Mouse (Mus musculus): Measurements from ENCODE around the gene Antxr1. TPM values are rescaled to one million over a fixed set of nuclear protein-coding genes. Genes with fewer than 3 reads are reported as not detected.

Gene Antxr1
- polyA plus RNA-seq, 1 experiment from 2014 or later, result 3.1 TPM

DNA sequence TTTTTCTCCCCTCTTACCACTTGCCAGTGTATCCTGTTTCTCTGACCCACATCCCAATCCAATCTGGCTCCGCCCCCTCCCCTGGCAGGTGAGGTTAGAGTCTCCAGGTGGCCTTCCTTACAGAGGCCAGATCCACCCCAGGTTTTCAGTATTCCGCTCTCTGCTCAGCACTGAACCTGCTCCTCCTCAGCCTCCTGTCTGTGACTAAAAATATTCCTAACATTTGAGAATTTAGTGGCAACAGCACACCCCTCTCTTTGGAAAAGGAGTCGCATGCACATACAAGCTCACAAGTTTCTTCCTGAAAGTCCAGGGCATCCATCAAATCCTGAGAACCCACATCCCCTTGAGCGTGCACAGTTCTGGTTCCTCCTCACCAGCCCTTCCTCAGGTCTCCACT, 109.3 kb downstream of the Antxr1 start:
- H3K9me3 ChIP-seq (ENCODE audit: control insufficient read depth, low read length), result no peaks in the 10 kb centered on the region
- 77% methylated on average over 4 of the region's 4 CpGs for WGBS

DNA sequence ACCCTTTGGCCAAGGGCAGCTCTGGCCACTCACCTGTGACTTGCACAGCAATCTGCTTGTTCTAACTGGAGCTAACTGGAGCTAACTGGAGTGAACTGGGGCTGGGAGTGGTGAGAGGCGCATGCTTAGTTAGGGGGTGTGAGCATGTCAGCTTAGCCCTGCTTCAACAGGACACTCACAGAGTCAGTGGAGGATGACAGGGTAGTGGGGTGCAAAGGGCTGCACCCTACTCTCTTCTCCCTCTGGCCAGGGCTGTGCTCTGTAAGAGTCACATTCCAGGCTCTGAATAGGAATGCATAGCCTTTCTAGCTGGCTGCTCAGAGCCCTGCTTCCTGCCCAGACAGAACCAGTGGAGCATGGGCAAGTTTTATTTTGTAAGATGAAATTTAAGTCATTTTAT, 110.3 kb downstream of the Antxr1 start:
- Histone ChIP-seq H3K9ac (ENCODE audit: low read depth, low read length) (no peak overlapping the region), H3K27me3 (replicated peaks; ENCODE audit: control insufficient read depth, insufficient read depth, low read length) (no peaks in the 10 kb centered on the region), H3K4me1 (replicated peaks; ENCODE audit: control insufficient read depth, insufficient read depth, low read length) (no peaks in the 10 kb centered on the region), H3K9me3 (ENCODE audit: control insufficient read depth, low read length) (no peaks in the 10 kb centered on the region), H3K4me3 (ENCODE audit: low read depth, low read length) (no peak overlapping the region), H3K4me2 (no peak overlapping the region), H3K27ac (ENCODE audit: low read depth, low read length) (no peak overlapping the region), H3K36me3 (ENCODE audit: control insufficient read depth, insufficient read depth, low read length) (no peaks in the 10 kb centered on the region)
- 96% methylated on average over 1 of the region's 1 CpGs for whole genome bisulfite sequencing
- DNase-seq (ENCODE audit: low spot score) (no peak), ATAC-seq (replicated peaks; ENCODE audit: low FRiP score) (no peak)

More for the DNA sequence above, 109.3 kb downstream of the Antxr1 start:
- ATAC-seq (replicated peaks; ENCODE audit: low FRiP score) (no peak), DNase-seq (ENCODE audit: low spot score) (no peak)
- Histone ChIP-seq H3K27me3 (replicated peaks; ENCODE audit: control insufficient read depth, insufficient read depth, low read length) (no peaks in the 10 kb centered on the region), H3K4me3 (ENCODE audit: low read depth, low read length) (no peak overlapping the region), H3K4me2 (no peak overlapping the region), H3K27ac (ENCODE audit: low read depth, low read length) (no peak overlapping the region), H3K4me1 (replicated peaks; ENCODE audit: control insufficient read depth, insufficient read depth, low read length) (no peaks in the 10 kb centered on the region), H3K9ac (ENCODE audit: low read depth, low read length) (no peak overlapping the region), H3K36me3 (ENCODE audit: control insufficient read depth, insufficient read depth, low read length) (no peaks in the 10 kb centered on the region)

DNA sequence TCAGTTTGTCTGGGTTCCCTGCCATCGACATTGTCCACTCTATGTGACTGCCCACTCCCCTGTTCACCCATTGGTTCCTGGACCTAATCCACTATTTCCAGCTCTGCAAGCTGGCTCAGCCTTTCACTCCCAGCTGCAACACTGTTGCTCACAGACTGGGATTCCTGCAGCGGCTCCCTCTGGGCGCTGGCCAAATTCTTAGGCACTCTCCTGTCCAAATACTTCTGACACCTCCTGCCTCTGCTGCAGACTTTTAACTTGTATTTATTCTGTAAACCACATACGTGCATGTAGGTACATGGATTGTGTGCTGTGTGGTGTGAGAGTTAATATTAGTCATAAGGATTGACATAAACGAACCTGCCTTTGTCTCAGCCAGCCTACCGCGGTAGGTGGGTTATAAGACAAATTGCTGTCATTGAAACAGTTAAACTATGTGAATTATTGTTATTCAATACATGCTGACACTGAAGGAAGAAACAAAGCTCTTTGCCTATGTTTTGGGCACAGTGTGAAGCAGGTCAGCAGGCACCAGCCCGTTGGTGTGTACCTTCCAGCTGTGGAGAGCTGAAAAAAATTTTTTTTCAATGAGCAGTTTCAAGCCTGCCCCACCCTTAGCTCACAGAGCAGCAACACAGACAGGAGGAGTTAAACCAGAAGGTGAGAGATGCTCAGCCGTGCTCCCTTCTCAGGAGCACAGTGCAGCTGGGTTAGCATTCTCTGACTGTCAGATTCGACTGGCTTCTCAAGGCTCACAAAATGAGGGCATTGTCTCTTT, 112.6 kb downstream of the Antxr1 start:
- Histone ChIP-seq H3K27me3 (replicated peaks; ENCODE audit: control insufficient read depth, insufficient read depth, low read length) (no peaks in the 10 kb centered on the region), H3K9me3 (ENCODE audit: control insufficient read depth, low read length) (no peaks in the 10 kb centered on the region), H3K9ac (ENCODE audit: low read depth, low read length) (no peak overlapping the region), H3K4me1 (replicated peaks; ENCODE audit: control insufficient read depth, insufficient read depth, low read length) (no peaks in the 10 kb centered on the region), H3K27ac (ENCODE audit: low read depth, low read length) (no peak overlapping the region), H3K36me3 (ENCODE audit: control insufficient read depth, insufficient read depth, low read length) (no peaks in the 10 kb centered on the region), H3K4me2 (no peak overlapping the region), H3K4me3 (ENCODE audit: low read depth, low read length) (no peak overlapping the region)
- DNase-seq (ENCODE audit: low spot score), result no peak
- no peak for ATAC-seq (replicated peaks; ENCODE audit: low FRiP score)
- 75% methylated on average over 10 of the region's 10 CpGs for WGBS

DNA sequence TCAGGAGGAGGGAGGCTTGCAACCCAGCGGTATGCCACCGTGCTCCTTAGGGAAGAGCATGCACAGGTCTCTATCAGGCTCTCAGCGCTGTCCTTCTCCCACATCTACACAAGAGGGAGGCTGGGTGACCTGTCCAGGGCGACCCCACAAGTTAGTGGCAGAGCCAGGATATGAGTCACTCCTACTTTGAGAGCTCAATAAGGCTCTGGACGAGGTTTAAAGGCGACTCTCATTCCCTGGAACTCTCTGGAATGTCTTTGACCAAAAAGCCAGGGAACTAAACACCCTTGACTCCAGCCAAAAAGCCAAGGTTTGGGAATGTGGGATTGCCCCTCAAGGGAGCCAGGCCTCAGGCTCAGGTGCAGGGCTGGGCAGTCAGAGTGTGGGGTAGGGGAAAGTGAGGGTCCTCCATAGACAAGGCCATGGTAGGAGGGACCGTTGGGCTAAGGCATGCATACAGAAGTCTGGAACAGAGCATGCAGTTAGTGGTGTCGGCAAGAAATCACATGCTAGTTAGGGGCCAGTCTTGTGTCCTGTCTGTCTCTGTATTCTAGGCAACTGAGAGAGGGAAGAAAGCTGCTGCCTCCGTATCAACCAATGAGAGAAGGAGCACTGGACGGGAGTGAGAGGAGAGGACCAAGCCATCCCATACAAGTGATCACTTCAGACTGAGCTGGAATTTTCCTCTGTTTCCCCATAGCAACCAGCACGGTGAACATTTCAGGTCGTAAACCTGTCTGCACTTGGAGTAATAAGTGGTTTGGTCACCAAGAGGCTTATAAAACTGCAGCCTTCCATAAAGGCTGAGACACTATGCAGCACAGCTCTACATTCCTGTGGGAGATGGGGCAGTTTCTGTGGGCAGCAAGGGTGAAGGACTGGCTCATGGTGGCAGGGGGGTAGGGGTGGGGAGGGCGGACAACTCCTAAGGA, 116.3 kb downstream of the Antxr1 start:
- Histone ChIP-seq H3K9ac (ENCODE audit: low read depth, low read length) (no peak overlapping the region), H3K27me3 (replicated peaks; ENCODE audit: control insufficient read depth, insufficient read depth, low read length) (no peaks in the 10 kb centered on the region), H3K4me2 (no peak overlapping the region), H3K36me3 (ENCODE audit: control insufficient read depth, insufficient read depth, low read length) (no peaks in the 10 kb centered on the region), H3K9me3 (ENCODE audit: control insufficient read depth, low read length) (no peaks in the 10 kb centered on the region), H3K4me1 (replicated peaks; ENCODE audit: control insufficient read depth, insufficient read depth, low read length) (no peaks in the 10 kb centered on the region; the same call in 1 of the 2 replicates), H3K27ac (ENCODE audit: low read depth, low read length) (no peak overlapping the region), H3K4me3 (ENCODE audit: low read depth, low read length) (no peak overlapping the region)
- WGBS, result 68% methylated on average over 13 of the region's 13 CpGs
- ATAC-seq (replicated peaks; ENCODE audit: low FRiP score) (no peak), DNase-seq (ENCODE audit: low spot score) (no peak)

DNA sequence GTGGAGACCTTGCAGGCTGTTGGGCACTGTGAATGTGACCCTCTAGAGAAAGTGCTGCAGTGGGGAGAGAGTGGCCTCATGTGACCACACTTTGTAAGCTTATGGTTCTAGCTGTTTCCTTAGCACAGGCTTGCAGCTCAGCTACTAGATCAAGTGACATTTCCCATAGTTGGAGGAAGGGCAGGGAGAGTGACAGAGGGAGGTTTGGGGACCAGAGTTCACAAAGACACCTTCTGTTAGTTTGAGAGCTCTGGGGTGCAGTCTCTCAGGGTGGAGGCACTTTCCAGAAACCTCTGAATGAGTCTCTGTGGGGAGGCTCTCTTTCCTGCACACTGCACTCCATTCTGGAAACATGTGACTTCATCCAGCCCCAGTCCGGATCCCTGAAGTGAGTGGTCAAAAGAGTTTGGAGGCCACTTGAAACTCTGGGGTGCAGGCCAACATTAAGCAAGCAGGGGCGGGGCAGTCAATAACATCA, 119.5 kb downstream of the Antxr1 start:
- no peak overlapping the region for H3K9ac ChIP-seq (ENCODE audit: low read depth, low read length)
- ATAC-seq (replicated peaks; ENCODE audit: low FRiP score), result no peak
- H3K4me1 ChIP-seq (replicated peaks; ENCODE audit: control insufficient read depth, insufficient read depth, low read length), result no peaks in the 10 kb centered on the region; the same call in 1 of the 2 replicates

DNA sequence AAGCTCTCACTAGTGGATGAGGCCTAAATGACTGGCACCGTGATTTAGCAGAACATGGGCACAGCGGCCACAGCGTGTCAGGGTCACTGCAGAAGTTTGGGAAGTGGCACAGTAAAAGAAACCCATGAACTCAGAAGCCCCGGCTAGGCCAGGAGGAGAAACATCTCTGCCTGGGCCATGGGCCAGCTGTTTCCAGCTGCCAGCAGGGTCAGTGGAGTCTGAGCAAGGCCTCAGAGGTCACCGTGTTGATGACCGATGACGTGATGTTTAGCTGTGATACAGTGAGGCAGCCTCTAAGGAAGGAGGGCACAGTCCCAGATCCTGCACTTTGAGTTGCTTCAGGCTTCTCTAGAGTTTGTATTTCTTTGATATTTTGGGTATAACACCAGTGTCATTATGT, 122.4 kb downstream of the Antxr1 start:
- 83% methylated on average over 7 of the region's 7 CpGs for WGBS
- Histone ChIP-seq H3K4me1 (replicated peaks; ENCODE audit: control insufficient read depth, insufficient read depth, low read length) (no peaks in the 10 kb centered on the region; the same call in 1 of the 2 replicates), H3K27me3 (replicated peaks; ENCODE audit: control insufficient read depth, insufficient read depth, low read length) (no peaks in the 10 kb centered on the region), H3K9me3 (ENCODE audit: control insufficient read depth, low read length) (no peaks in the 10 kb centered on the region), H3K4me2 (no peak overlapping the region), H3K36me3 (ENCODE audit: control insufficient read depth, insufficient read depth, low read length) (no peaks in the 10 kb centered on the region), H3K4me3 (ENCODE audit: low read depth, low read length) (no peak overlapping the region), H3K9ac (ENCODE audit: low read depth, low read length) (no peak overlapping the region), H3K27ac (ENCODE audit: low read depth, low read length) (no peak overlapping the region)
- no peak for ATAC-seq (replicated peaks; ENCODE audit: low FRiP score)
- no peak for DNase-seq (ENCODE audit: low spot score)

More for the DNA sequence above, 119.5 kb downstream of the Antxr1 start:
- 67% methylated on average over 2 of the region's 2 CpGs for WGBS
- Histone ChIP-seq H3K4me3 (ENCODE audit: low read depth, low read length) (no peak overlapping the region), H3K27me3 (replicated peaks; ENCODE audit: control insufficient read depth, insufficient read depth, low read length) (no peaks in the 10 kb centered on the region), H3K9me3 (ENCODE audit: control insufficient read depth, low read length) (no peaks in the 10 kb centered on the region), H3K4me2 (no peak overlapping the region), H3K27ac (ENCODE audit: low read depth, low read length) (no peak overlapping the region), H3K36me3 (ENCODE audit: control insufficient read depth, insufficient read depth, low read length) (no peaks in the 10 kb centered on the region)
- DNase-seq (ENCODE audit: low spot score), result no peak

DNA sequence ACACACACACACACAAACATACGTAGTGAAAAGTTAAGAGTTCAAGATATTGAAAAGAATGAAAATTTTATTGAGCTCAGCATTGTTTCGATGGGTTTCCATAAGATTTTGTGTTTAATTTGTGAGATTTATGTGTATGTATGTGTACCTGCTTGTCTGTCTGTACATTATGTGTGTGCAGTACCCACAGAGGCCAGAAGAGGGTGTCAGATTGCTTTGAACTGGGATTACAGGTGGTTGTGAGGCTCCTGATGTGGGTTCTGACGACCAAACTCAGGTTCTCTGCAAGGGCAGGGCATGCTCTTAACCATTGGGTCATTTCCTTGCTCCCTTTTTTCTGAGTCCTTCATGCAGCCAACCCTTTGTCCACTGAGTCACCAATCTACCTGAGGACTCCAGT, 124.1 kb downstream of the Antxr1 start:
- ATAC-seq (replicated peaks; ENCODE audit: low FRiP score) (no peak), DNase-seq (ENCODE audit: low spot score) (no peak)
- 73% methylated on average over 3 of the region's 3 CpGs for whole genome bisulfite sequencing

DNA sequence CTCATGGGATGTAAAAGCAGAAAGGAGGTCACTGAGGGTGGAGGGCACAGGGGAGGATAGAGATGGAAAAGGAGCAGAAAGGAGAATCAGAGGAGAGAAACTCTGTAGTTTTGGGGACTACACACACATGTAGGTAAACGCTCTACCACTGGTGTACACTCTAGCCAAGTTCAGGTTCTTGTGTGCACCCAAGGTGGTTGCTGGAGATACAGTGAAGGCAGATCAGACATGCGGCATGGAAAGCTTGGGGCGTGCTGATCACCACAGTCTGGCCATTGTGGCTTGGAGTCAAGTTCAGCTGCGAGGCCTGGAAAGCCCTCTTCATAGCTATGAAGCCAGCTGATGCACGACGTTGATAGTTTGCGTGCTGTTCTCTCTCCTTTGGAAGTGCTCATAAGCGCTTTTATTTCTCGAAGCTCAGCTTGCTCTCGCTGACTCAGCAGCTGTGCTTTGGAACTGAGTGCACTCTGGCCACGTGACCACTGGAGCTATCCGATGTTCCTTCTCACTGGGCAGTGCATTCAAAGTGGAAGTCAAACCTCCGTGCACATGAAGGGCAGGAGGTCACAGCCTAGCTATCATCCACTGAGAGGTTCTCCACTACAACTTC, 128.1 kb downstream of the Antxr1 start:
- H3K27me3 ChIP-seq (replicated peaks; ENCODE audit: control insufficient read depth, insufficient read depth, low read length), result no peaks in the 10 kb centered on the region
- ATAC-seq (replicated peaks; ENCODE audit: low FRiP score) (no peak), DNase-seq (ENCODE audit: low spot score) (no peak)
- no peaks in the 10 kb centered on the region for H3K36me3 ChIP-seq (ENCODE audit: control insufficient read depth, insufficient read depth, low read length)
- H3K9me3 ChIP-seq (ENCODE audit: control insufficient read depth, low read length), result no peaks in the 10 kb centered on the region
- no peak overlapping the region for H3K27ac ChIP-seq (ENCODE audit: low read depth, low read length)
- 67% methylated on average over 13 of the region's 13 CpGs for WGBS
- no peak overlapping the region for H3K4me3 ChIP-seq (ENCODE audit: low read depth, low read length)
- H3K4me1 ChIP-seq (replicated peaks; ENCODE audit: control insufficient read depth, insufficient read depth, low read length), result no peaks in the 10 kb centered on the region; the same call in 1 of the 2 replicates
- no peak overlapping the region for H3K4me2 ChIP-seq
- no peak overlapping the region for H3K9ac ChIP-seq (ENCODE audit: low read depth, low read length)

More for the DNA sequence above, 124.1 kb downstream of the Antxr1 start:
- H3K9me3 ChIP-seq (ENCODE audit: control insufficient read depth, low read length), result no peaks in the 10 kb centered on the region
- H3K27me3 ChIP-seq (replicated peaks; ENCODE audit: control insufficient read depth, insufficient read depth, low read length), result no peaks in the 10 kb centered on the region
- no peak overlapping the region for H3K9ac ChIP-seq (ENCODE audit: low read depth, low read length)
- no peaks in the 10 kb centered on the region; the same call in 1 of the 2 replicates for H3K4me1 ChIP-seq (replicated peaks; ENCODE audit: control insufficient read depth, insufficient read depth, low read length)
- no peaks in the 10 kb centered on the region for H3K36me3 ChIP-seq (ENCODE audit: control insufficient read depth, insufficient read depth, low read length)
- no peak overlapping the region for H3K4me2 ChIP-seq
- H3K27ac ChIP-seq (ENCODE audit: low read depth, low read length), result no peak overlapping the region
- no peak overlapping the region for H3K4me3 ChIP-seq (ENCODE audit: low read depth, low read length)

Measured in liver, embryonic 11.5 days (tissue).